Mouse (Mus musculus): ENCODE measurements around the gene a. TPM values are rescaled to one million over a fixed set of nuclear protein-coding genes. Genes with fewer than 3 reads are reported as not detected.

a gene
- total and polyA plus RNA-seq, 3 experiments: 7.8 to 23.8 (median 10.9) TPM

- Histone ChIP-seq H3K27me3 (replicated peaks) (no peaks in the 10 kb centered on the region), H3K9ac (ENCODE audit: insufficient read depth, low read depth) (no peak overlapping the region), H3K4me2 (ENCODE audit: insufficient read depth, low read depth, poor library complexity, severe bottlenecking) (no peak overlapping the region), H3K9me3 (replicated peaks; ENCODE audit: low read length) (no peaks in the 10 kb centered on the region), H3K79me2 (replicated peaks; ENCODE audit: control insufficient read depth, extremely low read depth, insufficient read depth, poor library complexity, severe bottlenecking) (peaks cover 79% of the 10 kb centered on the region), H3K4me1 (ENCODE audit: control insufficient read depth in 1 of 2, insufficient read depth in 2 of 2) (peaks cover 0 to 22% of the 10 kb centered on the region in 2 experiments; a peak in 2 of 4 replicates), H3K4me3 (replicated peaks in 1 of 3; ENCODE audit: low read depth in 2 of 3, low read length in 2 of 3, poor library complexity in 1 of 3) (no peak overlapping the region), H3K36me3 (replicated peaks in 1 of 2; ENCODE audit: control insufficient read depth in 1 of 2, insufficient read depth in 1 of 2, low read length in 1 of 2) (peaks cover 4 to 34% of the 10 kb centered on the region in 2 experiments), H3K27ac (ENCODE audit: insufficient read depth, low read depth) (no peak overlapping the region)
- no peak for TF ChIP-seq JUN (IDR thresholded peaks at IDR 0.05; ENCODE audit: insufficient read depth, low read depth, low read length)
- dilution Hi-C loops (cut with MboI; ENCODE audit: extremely low pct_ligation_motif_present, extremely low pct_unique_long_range_greater_than_20kb, low sequenced_read_pairs): no loop called here
- in situ Hi-C loops (cut with MboI; ENCODE audit: low pct_ligation_motif_present, low pct_unique_long_range_greater_than_20kb, low sequenced_read_pairs): no loop called here
- no peak for DNase-seq (ENCODE audit: extremely low read depth)
Measured at GRCm38 (mm10) chr2:154803372-154803771, 12.2 kb downstream of the a start.

GRCm38 (mm10) chr2:154803845-154804244, 12.6 kb downstream of the a start:
- TF ChIP-seq SMC3 (IDR thresholded peaks at IDR 0.05; ENCODE audit: low read depth, low read length): no peak
- TF ChIP-seq KAT2A (IDR thresholded peaks at IDR 0.05; ENCODE audit: insufficient replicate concordance, low read length): no peak
- no peak for TF ChIP-seq SIN3A (IDR thresholded peaks at IDR 0.05; ENCODE audit: low read length)
- TF ChIP-seq CHD2 (IDR thresholded peaks at IDR 0.05; ENCODE audit: low read length): no peak
- TF ChIP-seq MXI1 (IDR thresholded peaks at IDR 0.05; ENCODE audit: low read depth, low read length): no peak
- no peak for TF ChIP-seq USF1 (IDR thresholded peaks at IDR 0.05; ENCODE audit: low read depth, low read length)
- no peak overlapping the region for H3K27ac ChIP-seq (ENCODE audit: insufficient read depth, low read depth)
- DNase-seq (ENCODE audit: extremely low read depth): no peak

GRCm38 (mm10) chr2:154807689-154808088, 16.5 kb downstream of the a start:
- TF ChIP-seq SIN3A (IDR thresholded peaks at IDR 0.05; ENCODE audit: low read length): no peak
- no peak for TF ChIP-seq NELFE (IDR thresholded peaks at IDR 0.05; ENCODE audit: low read depth, low read length)
- no peak for TF ChIP-seq CHD1 (IDR thresholded peaks at IDR 0.05; ENCODE audit: low read depth, low read length)
- no peak for TF ChIP-seq RCOR1 (conservative IDR thresholded peaks at IDR 0.05; ENCODE audit: low read depth, low read length)
- no peak for TF ChIP-seq RAD21 (IDR thresholded peaks at IDR 0.05; ENCODE audit: low read depth, low read length)
- TF ChIP-seq UBTF (IDR thresholded peaks at IDR 0.05; ENCODE audit: low read depth, low read length): no peak
- TF ChIP-seq NRF1 (IDR thresholded peaks at IDR 0.05; ENCODE audit: low read depth, low read length): no peak
- no peak for TF ChIP-seq JUND (conservative IDR thresholded peaks at IDR 0.05; ENCODE audit: low read depth, low read length)
- TF ChIP-seq USF2 (conservative IDR thresholded peaks at IDR 0.05; ENCODE audit: low read depth, low read length): no peak
- no peak for TF ChIP-seq MEF2A (IDR thresholded peaks at IDR 0.05; ENCODE audit: borderline replicate concordance, low read depth, low read length)
- no peak for TF ChIP-seq CTCF (conservative IDR thresholded peaks at IDR 0.05 in 1 of 2, IDR thresholded peaks at IDR 0.05 in 1 of 2; ENCODE audit: low read depth in 2 of 2, low read length in 2 of 2)
- TF ChIP-seq E2F4 (IDR thresholded peaks at IDR 0.05; ENCODE audit: insufficient replicate concordance, low read depth, low read length): no peak
- no peak for TF ChIP-seq MAZ (IDR thresholded peaks at IDR 0.05; ENCODE audit: low read depth, low read length)
- no peak for TF ChIP-seq MYC (IDR thresholded peaks at IDR 0.05; ENCODE audit: low read depth, low read length)
- no peak for TF ChIP-seq HCFC1 (IDR thresholded peaks at IDR 0.05; ENCODE audit: low read depth, low read length)
- TF ChIP-seq ZNF384 (IDR thresholded peaks at IDR 0.05; ENCODE audit: low read depth, low read length): no peak
- TF ChIP-seq MAX (IDR thresholded peaks at IDR 0.05; ENCODE audit: low read length): no peak
- no peak for TF ChIP-seq ZC3H11A (IDR thresholded peaks at IDR 0.05; ENCODE audit: low read depth, low read length)
- H3K27me3 ChIP-seq (replicated peaks): no peaks in the 10 kb centered on the region
- H3K4me2 ChIP-seq (ENCODE audit: insufficient read depth, low read depth, poor library complexity, severe bottlenecking): no peak overlapping the region
- in situ Hi-C loops (cut with MboI; ENCODE audit: low pct_ligation_motif_present, low pct_unique_long_range_greater_than_20kb, low sequenced_read_pairs) (no loop called here), dilution Hi-C loops (cut with MboI; ENCODE audit: extremely low pct_ligation_motif_present, extremely low pct_unique_long_range_greater_than_20kb, low sequenced_read_pairs) (no loop called here)
- H3K9me3 ChIP-seq (replicated peaks; ENCODE audit: low read length): no peaks in the 10 kb centered on the region
- H3K36me3 ChIP-seq (replicated peaks in 1 of 2; ENCODE audit: control insufficient read depth in 1 of 2, insufficient read depth in 1 of 2, low read length in 1 of 2): peaks cover 0 to 28% of the 10 kb centered on the region in 2 experiments
- no peak for DNase-seq (ENCODE audit: extremely low read depth)
- peaks cover 0 to 26% of the 10 kb centered on the region in 2 experiments; a peak in 2 of 4 replicates for H3K4me1 ChIP-seq (ENCODE audit: control insufficient read depth in 1 of 2, insufficient read depth in 2 of 2)
- H3K27ac ChIP-seq (ENCODE audit: insufficient read depth, low read depth): no peak overlapping the region
- H3K79me2 ChIP-seq (replicated peaks; ENCODE audit: control insufficient read depth, extremely low read depth, insufficient read depth, poor library complexity, severe bottlenecking): peaks cover 68% of the 10 kb centered on the region
- no peak overlapping the region for H3K4me3 ChIP-seq (replicated peaks in 1 of 3; ENCODE audit: low read depth in 2 of 3, low read length in 2 of 3, poor library complexity in 1 of 3)
- H3K9ac ChIP-seq (ENCODE audit: insufficient read depth, low read depth): no peak overlapping the region

More at GRCm38 (mm10) chr2:154803845-154804244, 12.6 kb downstream of the a start:
- no peak overlapping the region for H3K4me3 ChIP-seq (replicated peaks in 1 of 3; ENCODE audit: low read depth in 2 of 3, low read length in 2 of 3, poor library complexity in 1 of 3)
- H3K79me2 ChIP-seq (replicated peaks; ENCODE audit: control insufficient read depth, extremely low read depth, insufficient read depth, poor library complexity, severe bottlenecking): peaks cover 79% of the 10 kb centered on the region
- peaks cover 0 to 22% of the 10 kb centered on the region in 2 experiments; a peak in 2 of 4 replicates for H3K4me1 ChIP-seq (ENCODE audit: control insufficient read depth in 1 of 2, insufficient read depth in 2 of 2)
- no peak overlapping the region for H3K9ac ChIP-seq (ENCODE audit: insufficient read depth, low read depth)
- H3K27me3 ChIP-seq (replicated peaks): no peaks in the 10 kb centered on the region
- no peak overlapping the region for H3K4me2 ChIP-seq (ENCODE audit: insufficient read depth, low read depth, poor library complexity, severe bottlenecking)
- in situ Hi-C loops (cut with MboI; ENCODE audit: low pct_ligation_motif_present, low pct_unique_long_range_greater_than_20kb, low sequenced_read_pairs): no loop called here
- peaks cover 4 to 32% of the 10 kb centered on the region in 2 experiments for H3K36me3 ChIP-seq (replicated peaks in 1 of 2; ENCODE audit: control insufficient read depth in 1 of 2, insufficient read depth in 1 of 2, low read length in 1 of 2)
- no peaks in the 10 kb centered on the region for H3K9me3 ChIP-seq (replicated peaks; ENCODE audit: low read length)
- dilution Hi-C loops (cut with MboI; ENCODE audit: extremely low pct_ligation_motif_present, extremely low pct_unique_long_range_greater_than_20kb, low sequenced_read_pairs): no loop called here

Data from CH12.LX (cell line).